Mouse (Mus musculus) neural tube, embryonic 13.5 days (tissue): ENCODE data around the gene Ddx20. TPM values are rescaled to one million over a fixed set of nuclear protein-coding genes. Genes with fewer than 3 reads are reported as not detected.

Experiments used
- ATAC-seq: fragments of 200-750 bp; cut with Nextera tagmentation; 2 replicates; pipeline ENCODE4 v1.8.0; 2017; ENCODE audit warnings: low read depth, mild to moderate bottlenecking, moderate TSS enrichment, moderate library complexity
- H3K27ac ChIP-seq: fragments of 300-500 bp; sonication (generic); replicated peaks from 2 replicates; pipeline ENCODE4 v1.5.1; 2015; ENCODE audit warnings: moderate library complexity, mild to moderate bottlenecking, inconsistent platforms
- H3K27me3 ChIP-seq: fragments of 300-500 bp; sonication (generic); 2 replicates; pipeline ENCODE4 v1.6.1; 2015; ENCODE audit warnings: mild to moderate bottlenecking, inconsistent platforms
- H3K36me3 ChIP-seq: fragments of 300-500 bp; sonication (generic); 2 replicates; pipeline ENCODE4 v1.6.1; 2015; ENCODE audit warnings: mild to moderate bottlenecking, inconsistent platforms
- H3K4me1 ChIP-seq: fragments of 300-500 bp; sonication (generic); replicated peaks from 2 replicates; pipeline ENCODE4 v1.6.1; 2015; ENCODE audit warnings: inconsistent platforms
- H3K4me2 ChIP-seq: fragments of 300-500 bp; sonication (generic); 2 replicates; pipeline ENCODE4 v1.6.1; 2015; ENCODE audit warnings: inconsistent platforms, mild to moderate bottlenecking, moderate library complexity
- H3K4me3 ChIP-seq: fragments of 300-500 bp; sonication (generic); 2 replicates; pipeline ENCODE4 v1.5.1; 2015; ENCODE audit warnings: mild to moderate bottlenecking, inconsistent platforms
- H3K9ac ChIP-seq: fragments of 300-500 bp; sonication (generic); 2 replicates; pipeline ENCODE4 v1.6.1; 2015; ENCODE audit warnings: moderate library complexity, mild to moderate bottlenecking, inconsistent platforms
- H3K9me3 ChIP-seq: fragments of 300-500 bp; sonication (generic); 2 replicates; pipeline ENCODE4 v1.6.1; 2016; ENCODE audit warnings: inconsistent platforms
- WGBS: fragments of 180-500 bp; shearing (Covaris S2); methylation state at CpG from one replicate; pipeline ENCODE4 v1.1.7; 2015; 5-methylcytosine and 5-hydroxymethylcytosine counted together
- polyA plus RNA-seq: library from polyadenylated mRNA; unstranded; fragments of >200 nt; fragmentation: Nextera tagmentation; extraction: Ambion mirVana; gene quantifications from 2 replicates; pipeline ENCODE4 v1.2.1, GENCODE M21; 2015

Ddx20 gene
- polyA plus RNA-seq, 1 experiment from 2014 or later, result 24.9 TPM

- WGBS, result 89% methylated on average over 2 of the region's 2 CpGs
- H3K27ac ChIP-seq, result no peak overlapping the region
- H3K4me3 ChIP-seq, result no peak overlapping the region
- H3K36me3 ChIP-seq, result peaks cover 13% of the 10 kb centered on the region
- H3K9ac ChIP-seq, result no peak overlapping the region
- H3K27me3 ChIP-seq, result peaks cover 13% of the 10 kb centered on the region
- H3K4me1 ChIP-seq, result peaks cover 9% of the 10 kb centered on the region
- no peak overlapping the region for H3K4me2 ChIP-seq
- no peaks in the 10 kb centered on the region for H3K9me3 ChIP-seq
- no peak for ATAC-seq
These were observed 1.2 kb upstream of the Ddx20 start for GRCm38 (mm10) chr3:105688536-105688935.

DNA sequence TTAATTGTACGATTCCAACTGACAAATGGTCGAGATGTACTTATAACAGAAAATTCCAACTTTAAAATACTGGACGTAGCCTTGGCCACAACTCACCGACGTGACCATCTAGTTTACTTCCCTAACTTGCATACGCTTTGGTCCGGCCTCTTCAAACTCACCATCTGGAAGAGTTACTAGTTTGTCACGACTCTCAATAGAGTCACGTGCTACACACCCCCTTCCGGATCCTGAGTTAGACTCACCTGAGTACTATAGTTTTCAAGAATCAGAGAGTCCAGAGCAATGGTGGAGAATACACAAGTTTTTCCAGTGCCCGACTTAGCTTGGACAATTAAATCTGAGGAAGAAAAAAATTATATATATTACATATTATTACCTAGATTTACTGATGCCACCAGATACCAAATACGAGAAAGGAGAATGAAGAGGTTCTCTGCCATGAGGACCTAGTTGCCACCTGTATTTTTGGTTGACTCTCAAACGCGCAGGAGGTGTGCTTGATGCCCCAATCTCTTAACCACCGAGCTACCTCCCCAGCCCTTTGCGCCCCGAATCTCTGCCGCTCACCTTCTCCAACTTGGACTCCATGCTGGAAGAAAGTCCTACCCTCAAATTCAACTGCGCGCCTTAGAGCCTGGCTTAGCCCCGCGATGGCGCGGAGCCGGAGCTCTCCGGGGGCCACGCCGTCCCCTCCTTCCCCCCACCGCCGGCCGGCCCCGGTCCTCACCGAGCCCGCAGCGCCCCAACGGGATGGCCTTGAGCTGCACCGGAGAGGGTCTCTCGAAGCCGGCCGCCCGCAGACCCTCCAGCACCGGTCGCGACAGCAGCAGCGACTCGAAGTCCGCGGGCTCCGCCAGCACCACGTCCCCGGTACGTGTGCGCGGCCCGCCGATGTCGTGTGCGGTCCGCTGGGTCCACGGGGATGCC, 715 bp downstream of the Ddx20 start:
- H3K9me3 ChIP-seq, result no peaks in the 10 kb centered on the region
- H3K27me3 ChIP-seq, result no peaks in the 10 kb centered on the region
- peak; percentile 87; the same call in 1 of the 2 replicates for ATAC-seq
- WGBS, result 11% methylated on average over 51 of the region's 60 CpGs
- peak overlapping the region; percentile 92 for H3K9ac ChIP-seq
- H3K36me3 ChIP-seq, result peaks cover 28% of the 10 kb centered on the region
- peak overlapping the region; percentile 81 for H3K4me2 ChIP-seq
- peak overlapping the region; percentile 92 for H3K4me3 ChIP-seq
- H3K27ac ChIP-seq, result peak overlapping the region; percentile 79; the same call in 1 of the 2 replicates
- H3K4me1 ChIP-seq, result peaks cover 9% of the 10 kb centered on the region

GRCm38 (mm10) chr3:105680346-105680745, 7.0 kb downstream of the Ddx20 start:
- H3K36me3 ChIP-seq, result peaks cover 67% of the 10 kb centered on the region
- H3K9ac ChIP-seq, result no peak overlapping the region
- no peaks in the 10 kb centered on the region for H3K27me3 ChIP-seq
- no peaks in the 10 kb centered on the region for H3K4me1 ChIP-seq
- no peak overlapping the region for H3K27ac ChIP-seq
- no peak overlapping the region for H3K4me2 ChIP-seq
- no peaks in the 10 kb centered on the region for H3K9me3 ChIP-seq
- 89% methylated on average over 7 of the region's 7 CpGs for WGBS
- no peak for ATAC-seq
- no peak overlapping the region for H3K4me3 ChIP-seq

DNA sequence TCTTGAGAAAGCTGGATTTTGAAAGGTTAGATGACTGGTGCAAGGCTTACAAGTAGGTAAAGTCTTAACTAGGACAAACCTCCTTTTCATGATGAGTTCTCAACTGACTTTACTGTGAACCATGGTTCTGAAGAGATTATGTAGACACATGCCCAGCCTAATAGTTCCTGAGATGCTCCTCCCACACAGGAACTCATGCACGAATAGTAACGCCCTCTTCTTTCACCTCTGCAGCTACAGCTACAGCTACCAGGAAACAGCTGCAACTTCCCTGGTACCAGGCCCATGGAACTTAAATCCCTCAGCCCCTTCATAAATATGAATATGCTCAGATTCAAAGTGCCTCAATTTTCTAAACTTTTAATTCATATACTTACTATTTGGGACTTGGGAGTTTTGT, 11.4 kb downstream of the Ddx20 start:
- H3K9ac ChIP-seq, result no peak overlapping the region
- ATAC-seq, result no peak
- 60% methylated on average over 2 of the region's 2 CpGs for WGBS

DNA sequence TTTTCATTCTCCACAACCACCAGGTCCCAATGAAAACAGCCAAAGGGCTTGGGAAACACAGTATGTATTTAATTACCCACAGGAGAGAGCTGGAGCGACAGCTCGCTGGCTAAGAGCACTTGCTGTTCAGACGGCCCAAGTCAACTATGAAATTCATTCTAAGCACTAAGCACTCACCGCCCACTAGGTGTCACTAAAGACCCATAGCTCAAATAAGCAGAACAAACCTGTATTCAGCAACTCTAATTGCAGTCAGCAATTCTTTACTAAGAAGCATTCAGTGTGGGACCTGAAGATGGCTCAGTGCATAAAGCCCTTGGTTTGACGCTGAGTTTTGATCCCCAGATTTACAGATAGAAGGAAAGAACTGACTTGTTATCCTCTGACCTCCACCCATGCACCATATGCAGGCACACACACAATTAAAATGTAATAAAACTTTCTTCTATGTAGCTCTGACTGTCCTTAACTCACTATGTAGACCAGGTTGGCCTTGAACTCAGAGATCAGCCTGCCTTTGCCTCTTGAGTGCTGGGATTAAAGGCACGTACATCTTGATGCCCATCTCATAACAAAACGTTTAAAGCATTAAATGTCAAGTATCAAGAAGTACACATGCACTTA, 12.7 kb downstream of the Ddx20 start:
- 22% methylated on average over 7 of the region's 7 CpGs for WGBS
- H3K9me3 ChIP-seq, result no peaks in the 10 kb centered on the region
- H3K27ac ChIP-seq, result no peak overlapping the region
- no peak overlapping the region for H3K4me3 ChIP-seq
- H3K4me1 ChIP-seq, result no peaks in the 10 kb centered on the region
- no peaks in the 10 kb centered on the region for H3K27me3 ChIP-seq
- H3K36me3 ChIP-seq, result peaks cover 25% of the 10 kb centered on the region
- no peak overlapping the region for H3K9ac ChIP-seq
- peak; percentile 84 for ATAC-seq
- no peak overlapping the region for H3K4me2 ChIP-seq

More for the DNA sequence above, 11.4 kb downstream of the Ddx20 start:
- Histone ChIP-seq H3K4me2 (no peak overlapping the region), H3K4me3 (no peak overlapping the region), H3K27ac (no peak overlapping the region), H3K9me3 (no peaks in the 10 kb centered on the region), H3K4me1 (no peaks in the 10 kb centered on the region), H3K27me3 (no peaks in the 10 kb centered on the region), H3K36me3 (peaks cover 34% of the 10 kb centered on the region)

GRCm38 (mm10) chr3:105670801-105671200, 16.6 kb downstream of the Ddx20 start:
- Histone ChIP-seq H3K9ac (no peak overlapping the region), H3K4me1 (no peaks in the 10 kb centered on the region), H3K36me3 (no peaks in the 10 kb centered on the region), H3K27ac (no peak overlapping the region), H3K4me3 (no peak overlapping the region), H3K9me3 (no peaks in the 10 kb centered on the region), H3K27me3 (no peaks in the 10 kb centered on the region), H3K4me2 (no peak overlapping the region)
- WGBS, result 89% methylated on average over 1 of the region's 1 CpGs
- ATAC-seq, result no peak

DNA sequence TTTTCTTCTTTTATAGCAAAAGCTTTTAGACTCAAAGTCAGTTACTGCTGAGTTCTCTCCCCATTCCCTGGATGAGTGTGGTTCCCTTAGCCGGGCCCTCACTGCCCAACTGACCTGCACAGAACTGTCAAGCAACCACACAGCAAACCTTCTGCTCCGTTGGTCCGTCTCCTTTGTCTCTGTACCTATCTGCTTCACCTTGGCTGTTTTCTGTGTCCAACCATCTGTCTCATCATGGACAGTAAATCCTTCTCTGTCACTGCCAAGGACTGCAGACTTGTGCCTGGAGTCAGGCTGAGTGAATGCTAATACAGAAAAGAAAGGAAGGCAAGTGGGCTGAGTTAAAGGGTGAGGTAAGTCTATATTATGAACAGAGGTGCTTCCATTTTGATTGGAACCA, 17.6 kb downstream of the Ddx20 start:
- Histone ChIP-seq H3K9ac (no peak overlapping the region), H3K4me1 (no peaks in the 10 kb centered on the region), H3K9me3 (no peaks in the 10 kb centered on the region), H3K27ac (no peak overlapping the region), H3K4me3 (no peak overlapping the region), H3K27me3 (no peaks in the 10 kb centered on the region), H3K36me3 (no peaks in the 10 kb centered on the region), H3K4me2 (no peak overlapping the region)
- WGBS, result 93% methylated on average over 3 of the region's 3 CpGs
- ATAC-seq, result no peak

DNA sequence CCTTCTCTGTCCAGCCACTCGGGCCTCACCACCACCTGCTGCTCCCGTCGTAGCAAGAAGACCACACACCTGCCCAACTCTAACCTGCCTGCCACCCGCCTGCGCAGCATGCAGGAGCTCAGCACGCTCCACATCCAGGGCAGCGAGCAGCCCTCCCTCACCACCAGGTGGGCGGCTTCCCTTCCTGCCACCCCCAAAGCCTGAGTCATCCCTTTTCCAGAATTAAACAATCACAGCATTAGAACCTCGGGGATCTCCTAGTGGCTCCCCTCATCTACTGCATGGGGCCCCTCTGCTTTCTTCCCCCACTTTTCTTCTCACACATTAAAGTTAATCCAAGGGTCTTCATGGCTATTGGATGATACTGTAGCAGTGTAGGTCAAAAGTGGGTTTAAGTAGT, 19.2 kb downstream of the Ddx20 start:
- Histone ChIP-seq H3K27me3 (no peaks in the 10 kb centered on the region), H3K36me3 (no peaks in the 10 kb centered on the region), H3K4me1 (no peaks in the 10 kb centered on the region), H3K9me3 (no peaks in the 10 kb centered on the region), H3K9ac (no peak overlapping the region), H3K4me3 (no peak overlapping the region), H3K4me2 (no peak overlapping the region), H3K27ac (no peak overlapping the region)
- 51% methylated on average over 9 of the region's 9 CpGs for WGBS
- no peak for ATAC-seq

DNA sequence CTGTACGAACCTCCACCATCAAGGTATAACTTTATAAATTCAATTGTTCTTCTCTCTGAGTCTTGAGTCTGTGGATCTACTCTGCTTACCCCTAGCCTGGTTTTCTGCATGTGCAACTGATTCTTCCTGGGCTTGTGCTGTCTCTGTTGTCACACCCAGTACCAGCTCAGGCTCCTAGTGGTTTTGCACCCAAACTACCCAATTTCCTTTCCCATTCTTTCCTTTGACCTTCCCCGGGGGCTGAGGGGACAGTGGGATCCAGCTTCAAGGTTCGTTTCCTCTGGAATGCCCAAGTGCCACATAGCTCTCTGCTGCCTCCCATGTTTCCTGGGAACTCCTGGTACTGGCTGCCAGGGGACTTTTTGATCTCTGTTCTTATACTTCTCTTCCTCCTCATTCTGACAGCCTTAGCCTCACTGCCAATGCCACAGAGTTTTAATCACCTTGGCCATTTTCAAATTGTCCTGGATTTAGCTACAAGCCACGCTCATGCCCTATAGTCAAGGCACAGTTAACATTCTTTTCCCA, 20.3 kb downstream of the Ddx20 start:
- Histone ChIP-seq H3K27ac (no peak overlapping the region), H3K27me3 (no peaks in the 10 kb centered on the region), H3K9me3 (no peaks in the 10 kb centered on the region), H3K4me2 (no peak overlapping the region), H3K36me3 (no peaks in the 10 kb centered on the region), H3K9ac (no peak overlapping the region), H3K4me3 (no peak overlapping the region), H3K4me1 (no peaks in the 10 kb centered on the region)
- WGBS, result 66% methylated on average over 4 of the region's 4 CpGs
- ATAC-seq, result no peak

DNA sequence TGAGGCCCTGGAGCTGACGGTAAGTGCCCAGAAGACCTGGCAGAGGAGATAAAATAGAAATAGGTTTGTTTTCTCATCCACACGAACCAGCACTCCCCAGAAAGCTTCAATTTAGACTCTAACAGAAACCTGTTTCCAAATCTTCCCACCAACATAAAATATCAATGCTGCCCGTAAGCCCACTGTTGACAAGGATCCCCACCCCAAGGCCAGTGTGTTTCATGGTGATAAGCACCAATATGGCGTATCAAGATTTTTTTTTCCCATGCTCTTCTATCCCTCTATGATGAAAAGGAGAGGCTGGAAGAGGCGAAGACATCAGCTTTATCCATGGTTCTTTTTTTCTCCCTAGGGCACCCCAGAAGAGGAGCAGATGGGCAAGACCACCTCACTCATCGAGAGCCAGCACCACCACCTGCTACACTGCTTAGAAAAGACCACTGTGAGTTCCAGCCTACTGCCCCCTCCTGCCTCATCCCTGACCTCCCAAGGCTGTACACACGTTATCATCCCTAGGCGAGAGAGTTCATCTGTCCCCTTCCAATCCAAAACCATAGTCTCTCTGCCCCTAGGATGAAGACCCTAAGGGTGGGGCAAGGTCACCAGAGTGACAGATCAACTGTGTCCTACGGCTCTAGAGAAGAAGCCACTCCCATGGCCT, 22.1 kb downstream of the Ddx20 start:
- ATAC-seq, result no peak
- Histone ChIP-seq H3K9ac (no peak overlapping the region), H3K4me2 (no peak overlapping the region), H3K27me3 (no peaks in the 10 kb centered on the region), H3K27ac (no peak overlapping the region), H3K36me3 (no peaks in the 10 kb centered on the region), H3K9me3 (no peaks in the 10 kb centered on the region), H3K4me3 (no peak overlapping the region), H3K4me1 (no peaks in the 10 kb centered on the region)
- WGBS, result 83% methylated on average over 9 of the region's 9 CpGs

DNA sequence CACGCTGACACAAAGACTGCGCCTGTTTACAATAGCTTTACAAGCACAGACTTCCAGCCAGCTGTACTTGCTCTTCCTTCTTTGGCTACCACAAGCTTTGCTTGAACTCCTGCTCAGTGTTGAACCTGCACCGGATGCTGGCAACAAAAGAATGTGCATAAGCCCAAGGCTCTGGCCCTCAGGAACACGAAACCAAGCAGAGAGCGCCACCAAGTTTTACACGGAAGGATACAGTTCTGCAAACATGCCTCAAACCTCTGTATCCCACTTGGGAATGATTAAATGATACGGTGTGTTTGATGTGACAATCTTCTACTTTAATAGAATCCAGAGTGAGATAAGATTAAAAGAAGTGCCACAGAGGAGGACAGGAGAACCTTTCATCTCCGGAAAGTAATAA, 24.3 kb downstream of the Ddx20 start:
- Histone ChIP-seq H3K36me3 (no peaks in the 10 kb centered on the region), H3K9ac (no peak overlapping the region), H3K27me3 (no peaks in the 10 kb centered on the region), H3K27ac (no peak overlapping the region), H3K4me1 (no peaks in the 10 kb centered on the region), H3K9me3 (no peaks in the 10 kb centered on the region), H3K4me2 (no peak overlapping the region), H3K4me3 (no peak overlapping the region)
- WGBS, result 88% methylated on average over 8 of the region's 8 CpGs
- no peak for ATAC-seq

DNA sequence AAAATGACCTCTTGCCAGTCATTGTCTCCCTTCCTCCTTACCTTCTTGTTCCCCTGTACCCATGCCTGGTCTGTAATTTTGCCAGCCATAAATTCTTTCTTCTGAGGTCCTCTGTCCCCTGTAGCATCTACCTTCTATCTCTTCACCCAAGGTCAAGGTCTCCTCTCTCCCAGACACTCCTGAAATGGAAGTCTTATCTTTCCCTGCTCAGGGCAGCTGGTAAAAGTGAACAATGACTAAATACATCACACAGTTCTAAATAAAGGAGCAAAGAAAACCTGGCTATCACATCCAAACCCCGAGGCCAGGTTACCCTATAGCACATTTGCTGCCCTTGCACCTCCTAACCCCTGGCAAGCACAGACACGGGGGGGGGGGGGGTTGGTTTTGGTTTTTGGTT, 26.8 kb downstream of the Ddx20 start:
- no peaks in the 10 kb centered on the region for H3K4me1 ChIP-seq
- no peak for ATAC-seq
- H3K9ac ChIP-seq, result no peak overlapping the region
- no peaks in the 10 kb centered on the region for H3K27me3 ChIP-seq
- no peak overlapping the region for H3K27ac ChIP-seq
- H3K4me2 ChIP-seq, result no peak overlapping the region
- H3K4me3 ChIP-seq, result no peak overlapping the region
- no peaks in the 10 kb centered on the region for H3K9me3 ChIP-seq
- H3K36me3 ChIP-seq, result no peaks in the 10 kb centered on the region
- WGBS, result 68% methylated on average over 2 of the region's 2 CpGs
